Mouse (Mus musculus): Measurements from ENCODE around the gene Ppil6. TPM values are rescaled to one million over a fixed set of nuclear protein-coding genes. Genes with fewer than 3 reads are reported as not detected.
"Not testable (repeated sequence)": the region's sequence is repeated elsewhere in the genome, so short reads cannot be mapped to it uniquely, and the experiment has no call there.

Ppil6 gene
- polyA plus RNA-seq, 1 experiment = 11.5 TPM

- DNase-seq (ENCODE audit: low spot score) = peak; percentile 35
Measured at GRCm38 (mm10) chr10:41477278-41478181, 12.7 kb upstream of the Ppil6 start.

- no peak for DNase-seq (ENCODE audit: low spot score)
Measured at GRCm38 (mm10) chr10:41479961-41480360, 10.3 kb upstream of the Ppil6 start.

- DNase-seq (ENCODE audit: low spot score) = no peak
Measured at GRCm38 (mm10) chr10:41480938-41481880, 9.0 kb upstream of the Ppil6 start.

- no peak for DNase-seq (ENCODE audit: low spot score)
Measured at GRCm38 (mm10) chr10:41482446-41482845, 7.8 kb upstream of the Ppil6 start.

- DNase-seq (ENCODE audit: low spot score) = no peak
Measured at GRCm38 (mm10) chr10:41485778-41486177, 4.5 kb upstream of the Ppil6 start.

- DNase-seq (ENCODE audit: low spot score) = no peak
Measured at GRCm38 (mm10) chr10:41486506-41487170, 3.6 kb upstream of the Ppil6 start.

GRCm38 (mm10) chr10:41488877-41489276 lies 1.4 kb upstream of the Ppil6 start:
- no peak for DNase-seq (ENCODE audit: low spot score)

- no peak for DNase-seq (ENCODE audit: low spot score)
Measured at GRCm38 (mm10) chr10:41489294-41489693, 945 bp upstream of the Ppil6 start.

GRCm38 (mm10) chr10:41490518-41490873 lies 257 bp downstream of the Ppil6 start:
- DNase-seq (ENCODE audit: low spot score) = no peak

- DNase-seq (ENCODE audit: low spot score) = no peak
Measured at GRCm38 (mm10) chr10:41491111-41491510, 872 bp downstream of the Ppil6 start.

- DNase-seq (ENCODE audit: low spot score) = no peak
Measured at GRCm38 (mm10) chr10:41500941-41501340, 10.7 kb downstream of the Ppil6 start.

GRCm38 (mm10) chr10:41504996-41505395 lies 14.8 kb downstream of the Ppil6 start:
- no peak for DNase-seq (ENCODE audit: low spot score)

GRCm38 (mm10) chr10:41505446-41505845 lies 15.2 kb downstream of the Ppil6 start:
- not testable (repeated sequence) for DNase-seq (ENCODE audit: low spot score)

- DNase-seq (ENCODE audit: low spot score) = no peak
Measured at GRCm38 (mm10) chr10:41509160-41509559, 18.9 kb downstream of the Ppil6 start.

GRCm38 (mm10) chr10:41514301-41514700 lies 24.1 kb downstream of the Ppil6 start:
- DNase-seq (ENCODE audit: low spot score) = no peak

GRCm38 (mm10) chr10:41514921-41515320 lies 24.7 kb downstream of the Ppil6 start:
- DNase-seq (ENCODE audit: low spot score) = no peak

- no peak for DNase-seq (ENCODE audit: low spot score)
Measured at GRCm38 (mm10) chr10:41518508-41518980, 28.3 kb downstream of the Ppil6 start.

- DNase-seq (ENCODE audit: low spot score) = peak; percentile 93
Measured at GRCm38 (mm10) chr10:41518981-41519618, 28.9 kb downstream of the Ppil6 start, which contains the start of gene Cd164. Cd164 (plus strand) TSS chr10:41519414.

- peak; percentile 62 for DNase-seq (ENCODE audit: low spot score)
Measured at GRCm38 (mm10) chr10:41519640-41520409, 29.6 kb downstream of the Ppil6 start.

GRCm38 (mm10) chr10:41520410-41520673 lies 30.1 kb downstream of the Ppil6 start:
- DNase-seq (ENCODE audit: low spot score) = no peak

GRCm38 (mm10) chr10:41523386-41523785 lies 33.1 kb downstream of the Ppil6 start:
- no peak for DNase-seq (ENCODE audit: low spot score)
